Mouse (Mus musculus): ENCODE measurements around the gene Gm17428. TPM values are rescaled to one million over a fixed set of nuclear protein-coding genes. Genes with fewer than 3 reads are reported as not detected.
"Not testable (repeated sequence)": the region's sequence is repeated elsewhere in the genome, so short reads cannot be mapped to it uniquely, and the experiment has no call there.

Gene Gm17428
- polyA plus RNA-seq, 1 experiment, result not detected

- 66% methylated on average over 14 of the region's 14 CpGs for WGBS
- TF ChIP-seq CTCF (IDR thresholded peaks at IDR 0.05; ENCODE audit: insufficient read depth, low read length) (no peak), POLR2A (IDR thresholded peaks at IDR 0.05; ENCODE audit: borderline replicate concordance, extremely low read depth, low read depth, low read length) (no peak)
- no peak for DNase-seq
Measured at GRCm38 (mm10) chr14:54995457-54996138, 18.9 kb downstream of the Gm17428 start.

DNA sequence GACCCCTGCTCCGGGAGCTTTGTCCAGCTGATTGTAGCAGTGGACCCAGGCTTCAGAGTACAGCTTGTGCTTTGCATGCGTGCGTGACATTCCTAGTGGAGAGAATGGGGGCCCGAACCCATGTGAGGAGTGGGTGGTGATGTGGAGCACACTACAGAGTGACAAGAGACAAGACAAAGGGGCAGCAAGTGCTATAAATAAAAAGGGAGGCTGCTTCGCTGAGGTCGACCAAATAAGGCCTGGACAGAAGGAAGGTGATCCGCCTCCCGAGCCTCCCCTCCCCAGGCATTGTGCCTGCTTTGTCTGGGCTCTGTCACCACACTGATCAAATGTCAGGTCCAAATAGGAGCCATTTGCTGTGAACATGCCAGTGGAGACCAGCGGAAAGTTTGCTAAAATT, 20.1 kb downstream of the Gm17428 start:
- DNase-seq, result no peak
- WGBS, result 70% methylated on average over 9 of the region's 9 CpGs
- H3K4me1 ChIP-seq (ENCODE audit: control insufficient read depth, insufficient read depth, low read length), result no peaks in the 10 kb centered on the region
- no peak for TF ChIP-seq CTCF (IDR thresholded peaks at IDR 0.05; ENCODE audit: insufficient read depth, low read length)
- no peak for TF ChIP-seq POLR2A (IDR thresholded peaks at IDR 0.05; ENCODE audit: borderline replicate concordance, extremely low read depth, low read depth, low read length)
- no peak overlapping the region for H3K4me3 ChIP-seq (replicated peaks; ENCODE audit: extremely low read depth, low read depth, low read length)

More at GRCm38 (mm10) chr14:54995457-54996138, 18.9 kb downstream of the Gm17428 start:
- H3K4me3 ChIP-seq (replicated peaks; ENCODE audit: extremely low read depth, low read depth, low read length), result no peak overlapping the region
- H3K4me1 ChIP-seq (ENCODE audit: control insufficient read depth, insufficient read depth, low read length), result no peaks in the 10 kb centered on the region

GRCm38 (mm10) chr14:54997297-54997696, 20.6 kb downstream of the Gm17428 start:
- no peak for DNase-seq
- TF ChIP-seq CTCF (IDR thresholded peaks at IDR 0.05; ENCODE audit: insufficient read depth, low read length), result no peak
- TF ChIP-seq POLR2A (IDR thresholded peaks at IDR 0.05; ENCODE audit: borderline replicate concordance, extremely low read depth, low read depth, low read length), result no peak
- WGBS, result 64% methylated on average over 4 of the region's 4 CpGs
- Histone ChIP-seq H3K4me1 (ENCODE audit: control insufficient read depth, insufficient read depth, low read length) (no peaks in the 10 kb centered on the region; the same call in 1 of the 2 replicates), H3K4me3 (replicated peaks; ENCODE audit: extremely low read depth, low read depth, low read length) (no peak overlapping the region)

GRCm38 (mm10) chr14:54998680-54999079, 21.9 kb downstream of the Gm17428 start:
- Histone ChIP-seq H3K4me1 (ENCODE audit: control insufficient read depth, insufficient read depth, low read length) (peaks cover 3% of the 10 kb centered on the region), H3K4me3 (replicated peaks; ENCODE audit: extremely low read depth, low read depth, low read length) (no peak overlapping the region)
- DNase-seq, result no peak
- no peak for TF ChIP-seq POLR2A (IDR thresholded peaks at IDR 0.05; ENCODE audit: borderline replicate concordance, extremely low read depth, low read depth, low read length)
- TF ChIP-seq CTCF (IDR thresholded peaks at IDR 0.05; ENCODE audit: insufficient read depth, low read length), result no peak

GRCm38 (mm10) chr14:54999868-55000267, 23.1 kb downstream of the Gm17428 start:
- 70% methylated on average over 5 of the region's 5 CpGs for WGBS
- H3K4me1 ChIP-seq (ENCODE audit: control insufficient read depth, insufficient read depth, low read length); H3K4me3 ChIP-seq (replicated peaks; ENCODE audit: extremely low read depth, low read depth, low read length); DNase-seq: not testable (repeated sequence)

GRCm38 (mm10) chr14:55000814-55001213, 24.1 kb downstream of the Gm17428 start:
- no peak for DNase-seq
- TF ChIP-seq POLR2A (IDR thresholded peaks at IDR 0.05; ENCODE audit: borderline replicate concordance, extremely low read depth, low read depth, low read length), result no peak
- TF ChIP-seq CTCF (IDR thresholded peaks at IDR 0.05; ENCODE audit: insufficient read depth, low read length), result no peak
- Histone ChIP-seq H3K4me1 (ENCODE audit: control insufficient read depth, insufficient read depth, low read length) (peaks cover 3% of the 10 kb centered on the region), H3K4me3 (replicated peaks; ENCODE audit: extremely low read depth, low read depth, low read length) (no peak overlapping the region)
- WGBS, result 83% methylated on average over 6 of the region's 6 CpGs

DNA sequence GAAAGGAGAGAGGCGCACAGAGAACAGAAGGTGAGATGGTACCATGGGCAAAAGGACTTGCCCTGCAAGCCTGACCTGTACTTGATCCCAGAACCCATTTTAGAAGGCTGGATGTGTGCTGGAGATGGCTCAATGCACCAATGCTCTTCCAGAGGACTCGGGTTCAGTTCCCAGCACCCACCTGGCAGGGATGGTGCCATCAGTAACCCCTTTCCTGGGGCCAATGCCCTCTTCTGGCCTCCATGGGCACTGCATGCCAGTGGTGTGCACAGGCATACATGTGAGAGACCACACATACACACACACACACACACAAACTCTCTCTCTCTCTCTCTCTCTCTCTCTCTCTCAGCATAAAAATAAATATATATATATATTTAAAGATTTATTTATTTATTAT, 24.7 kb downstream of the Gm17428 start:
- DNase-seq, result no peak
- Histone ChIP-seq H3K4me1 (ENCODE audit: control insufficient read depth, insufficient read depth, low read length) (peaks cover 3% of the 10 kb centered on the region), H3K4me3 (replicated peaks; ENCODE audit: extremely low read depth, low read depth, low read length) (no peak overlapping the region)
- TF ChIP-seq CTCF (IDR thresholded peaks at IDR 0.05; ENCODE audit: insufficient read depth, low read length) (0 out of 2 replicates have a peak, but pooled peaks have one; percentile 12), POLR2A (IDR thresholded peaks at IDR 0.05; ENCODE audit: borderline replicate concordance, extremely low read depth, low read depth, low read length) (no peak)
- WGBS, result 100% methylated on average over 2 of the region's 2 CpGs

GRCm38 (mm10) chr14:55001938-55002686, 25.4 kb downstream of the Gm17428 start:
- no peak overlapping the region for H3K4me3 ChIP-seq (replicated peaks; ENCODE audit: extremely low read depth, low read depth, low read length)
- H3K4me1 ChIP-seq (ENCODE audit: control insufficient read depth, insufficient read depth, low read length), result peaks cover 3% of the 10 kb centered on the region
- WGBS, result 28% methylated on average over 12 of the region's 12 CpGs
- DNase-seq, result no peak
- TF ChIP-seq POLR2A (IDR thresholded peaks at IDR 0.05; ENCODE audit: borderline replicate concordance, extremely low read depth, low read depth, low read length) (no peak), CTCF (IDR thresholded peaks at IDR 0.05; ENCODE audit: insufficient read depth, low read length) (no peak)

DNA sequence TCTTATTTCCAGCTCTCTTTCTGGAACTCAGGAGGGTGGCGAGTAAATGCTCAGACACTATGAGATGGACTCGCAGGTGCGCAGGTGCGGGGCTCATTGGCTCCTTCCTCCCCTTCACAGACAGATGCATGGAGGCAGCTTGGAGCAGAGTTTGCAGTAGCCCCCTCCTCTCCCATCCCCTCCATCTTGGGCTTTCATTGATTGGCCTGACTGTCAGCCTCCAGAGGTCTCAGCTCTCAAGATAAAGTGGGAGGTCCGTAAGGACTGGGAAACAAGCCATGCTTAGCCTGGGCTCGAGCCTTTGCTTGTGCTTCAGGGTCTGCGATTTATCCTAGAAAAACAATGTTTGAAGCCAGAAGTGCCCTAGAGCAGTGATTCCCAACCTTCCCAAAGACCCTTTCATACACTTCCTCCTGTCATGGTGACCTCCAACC, 26.0 kb downstream of the Gm17428 start:
- H3K4me1 ChIP-seq (ENCODE audit: control insufficient read depth, insufficient read depth, low read length), result peaks cover 3% of the 10 kb centered on the region
- no peak for TF ChIP-seq POLR2A (IDR thresholded peaks at IDR 0.05; ENCODE audit: borderline replicate concordance, extremely low read depth, low read depth, low read length)
- no peak for TF ChIP-seq CTCF (IDR thresholded peaks at IDR 0.05; ENCODE audit: insufficient read depth, low read length)
- no peak for DNase-seq
- no peak overlapping the region for H3K4me3 ChIP-seq (replicated peaks; ENCODE audit: extremely low read depth, low read depth, low read length)
- 22% methylated on average over 7 of the region's 7 CpGs for WGBS
